Mouse (Mus musculus) left cerebral cortex, adult 2 months (tissue): ENCODE data around the gene Dusp23. TPM values are rescaled to one million over a fixed set of nuclear protein-coding genes. Genes with fewer than 3 reads are reported as not detected.

Experiments used
- DNase-seq, 2 experiments: peaks; one replicate each; pipeline ENCODE4 v3.0.0; 2021 to 2022; ENCODE audit warnings: low spot score in 2 of 2, mixed read lengths in 1 of 2; ENCODE audit errors: extremely low spot score in 1 of 2
- H3K27ac ChIP-seq: fragments of 200-600 bp; 2 replicates; pipeline ENCODE4 v1.8.1; 2022
- H3K4me3 ChIP-seq: fragments of 200-600 bp; 2 replicates; pipeline ENCODE4 v1.8.1; 2022
- CTCF ChIP-seq: fragments of 200-600 bp; IDR thresholded peaks from 2 replicates; pipeline ENCODE4 v1.8.1; 2022; ENCODE audit warnings: antibody characterized with exemption, mild to moderate bottlenecking, moderate library complexity
- intact Hi-C: fragments of 180-260 bp; cut with DNase I; formaldehyde crosslinking; loops from one replicate; pipeline ENCODE4 v1.15.1; 2025
- total RNA-seq, 2 experiments: library from RNA; stranded (reverse); gene quantifications; 2 replicates each; pipeline ENCODE4 v1.2.3; 2021

The Dusp23 gene
- total RNA-seq, 2 experiments from 2014 or later = 4.4 to 5.7 TPM

GRCm38 (mm10) chr1:172649396-172649795 is 16.6 kb upstream of the Dusp23 start:
- peak; percentile 0 to 2 for DNase-seq
- no peak overlapping the region for H3K27ac ChIP-seq
- TF ChIP-seq CTCF = no peak
- no peak overlapping the region for H3K4me3 ChIP-seq
- intact Hi-C loops = no loop called here

- Histone ChIP-seq H3K27ac (no peak overlapping the region), H3K4me3 (no peak overlapping the region)
- DNase-seq = no peak
- TF ChIP-seq CTCF = no peak
- intact Hi-C loops = no loop called here
These were observed 14.5 kb upstream of the Dusp23 start for GRCm38 (mm10) chr1:172647236-172647635.

GRCm38 (mm10) chr1:172638781-172639180 is 6.0 kb upstream of the Dusp23 start:
- no peak for DNase-seq
- Histone ChIP-seq H3K27ac (no peak overlapping the region), H3K4me3 (no peak overlapping the region)
- intact Hi-C loops = loop anchor here (5.0 kb wide), 1 partner anchor 684 kb away; no protein-coding TSS in a partner anchor
- TF ChIP-seq CTCF = no peak

GRCm38 (mm10) chr1:172637801-172638200 is 5.0 kb upstream of the Dusp23 start:
- intact Hi-C loops = loop anchor here (5.0 kb wide), 1 partner anchor 684 kb away; no protein-coding TSS in a partner anchor
- TF ChIP-seq CTCF = peak; percentile 23
- no peak for DNase-seq
- no peak overlapping the region for H3K4me3 ChIP-seq
- H3K27ac ChIP-seq = no peak overlapping the region

GRCm38 (mm10) chr1:172636266-172636665 is 3.5 kb upstream of the Dusp23 start:
- no peak overlapping the region for H3K27ac ChIP-seq
- no peak for DNase-seq
- intact Hi-C loops = loop anchor here (5.0 kb wide), 1 partner anchor 686 kb away; no protein-coding TSS in a partner anchor
- no peak for TF ChIP-seq CTCF
- no peak overlapping the region for H3K4me3 ChIP-seq

GRCm38 (mm10) chr1:172635258-172635657 is 2.5 kb upstream of the Dusp23 start:
- TF ChIP-seq CTCF = no peak
- Histone ChIP-seq H3K4me3 (no peak overlapping the region), H3K27ac (peak overlapping the region; percentile 16; the same call in 1 of the 2 replicates)
- intact Hi-C loops = loop anchor here (5.0 kb wide), 1 partner anchor 687 kb away; no protein-coding TSS in a partner anchor
- no peak for DNase-seq

- TF ChIP-seq CTCF = no peak
- no peak for DNase-seq
- intact Hi-C loops = loop anchor here (5.0 kb wide), 1 partner anchor 763 kb away; no protein-coding TSS in a partner anchor
- no peak overlapping the region for H3K4me3 ChIP-seq
- H3K27ac ChIP-seq = no peak overlapping the region
These were observed 1.4 kb upstream of the Dusp23 start for GRCm38 (mm10) chr1:172634136-172634535.

- TF ChIP-seq CTCF = no peak
- no peak overlapping the region for H3K4me3 ChIP-seq
- no peak overlapping the region for H3K27ac ChIP-seq
- intact Hi-C loops = loop anchor here (2.0 to 5.0 kb wide), 2 partner anchors 15 to 766 kb away; no protein-coding TSS in a partner anchor
- DNase-seq = no peak
These were observed 1.0 kb downstream of the Dusp23 start for GRCm38 (mm10) chr1:172631721-172632120.

- H3K27ac ChIP-seq = no peak overlapping the region
- intact Hi-C loops = loop anchor here (5.0 kb wide), 1 partner anchor 767 kb away; no protein-coding TSS in a partner anchor
- no peak for TF ChIP-seq CTCF
- DNase-seq = no peak
- no peak overlapping the region for H3K4me3 ChIP-seq
These were observed 2.9 kb downstream of the Dusp23 start for GRCm38 (mm10) chr1:172629831-172630230.

- Histone ChIP-seq H3K27ac (no peak overlapping the region), H3K4me3 (no peak overlapping the region)
- TF ChIP-seq CTCF = no peak
- no peak for DNase-seq
- intact Hi-C loops = no loop called here
These were observed 6.5 kb downstream of the Dusp23 start for GRCm38 (mm10) chr1:172626306-172626705.

- no peak overlapping the region for H3K4me3 ChIP-seq
- H3K27ac ChIP-seq = no peak overlapping the region
- intact Hi-C loops = no loop called here
- no peak for DNase-seq
- TF ChIP-seq CTCF = no peak
These were observed 8.7 kb downstream of the Dusp23 start for GRCm38 (mm10) chr1:172624081-172624480.

- TF ChIP-seq CTCF = no peak
These were observed 9.2 kb downstream of the Dusp23 start for GRCm38 (mm10) chr1:172623599-172623998.

GRCm38 (mm10) chr1:172619235-172619634 is 13.5 kb downstream of the Dusp23 start:
- intact Hi-C loops = no loop called here
- Histone ChIP-seq H3K4me3 (no peak overlapping the region), H3K27ac (no peak overlapping the region)
- peak; percentile 48 to 70 for DNase-seq
- TF ChIP-seq CTCF = peak; percentile 84

More at GRCm38 (mm10) chr1:172623599-172623998, 9.2 kb downstream of the Dusp23 start:
- DNase-seq = no peak
- Histone ChIP-seq H3K27ac (no peak overlapping the region), H3K4me3 (no peak overlapping the region)
- intact Hi-C loops = no loop called here
